Mouse (Mus musculus) urinary bladder, postnatal 14 days (tissue): Measurements from ENCODE around the gene Mvp.

Experiments used
- DNase-seq: peaks from one replicate; pipeline ENCODE4 v3.0.0; 2021; ENCODE audit warnings: low spot score

The Mvp gene

DNA sequence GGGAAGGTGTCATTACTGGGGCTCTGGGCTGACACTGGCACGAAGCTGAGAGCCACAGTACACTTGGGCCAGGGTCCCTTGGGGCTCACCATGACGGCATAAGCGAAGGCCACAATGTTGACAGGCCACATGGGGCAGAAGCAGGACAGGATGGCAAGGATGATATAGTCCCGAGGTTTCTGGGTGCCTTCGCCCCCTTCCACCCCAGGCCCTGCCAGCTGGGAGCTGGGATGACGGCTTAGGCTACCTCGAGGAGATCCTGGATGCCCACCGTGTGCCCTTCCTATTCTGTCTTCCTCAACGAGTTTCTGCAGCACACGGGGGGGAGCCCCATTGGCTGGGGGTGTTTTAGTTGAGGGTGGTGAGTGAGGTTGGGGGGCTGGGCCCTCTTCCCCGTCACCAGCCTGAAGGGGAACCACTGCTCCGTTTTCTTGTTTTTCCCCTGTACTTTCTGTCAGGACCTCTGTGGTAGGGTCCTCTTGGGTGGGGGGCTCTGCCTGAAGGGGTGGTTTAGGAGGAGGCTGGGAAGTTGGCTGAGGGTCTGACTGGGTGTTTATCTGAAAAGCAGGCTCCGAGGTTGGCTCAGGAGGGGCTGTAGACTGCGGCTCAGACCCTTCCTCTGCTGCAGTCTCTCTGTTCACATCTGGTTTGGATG lies 5.0 kb upstream of the Mvp start:
- no peak for DNase-seq

DNA sequence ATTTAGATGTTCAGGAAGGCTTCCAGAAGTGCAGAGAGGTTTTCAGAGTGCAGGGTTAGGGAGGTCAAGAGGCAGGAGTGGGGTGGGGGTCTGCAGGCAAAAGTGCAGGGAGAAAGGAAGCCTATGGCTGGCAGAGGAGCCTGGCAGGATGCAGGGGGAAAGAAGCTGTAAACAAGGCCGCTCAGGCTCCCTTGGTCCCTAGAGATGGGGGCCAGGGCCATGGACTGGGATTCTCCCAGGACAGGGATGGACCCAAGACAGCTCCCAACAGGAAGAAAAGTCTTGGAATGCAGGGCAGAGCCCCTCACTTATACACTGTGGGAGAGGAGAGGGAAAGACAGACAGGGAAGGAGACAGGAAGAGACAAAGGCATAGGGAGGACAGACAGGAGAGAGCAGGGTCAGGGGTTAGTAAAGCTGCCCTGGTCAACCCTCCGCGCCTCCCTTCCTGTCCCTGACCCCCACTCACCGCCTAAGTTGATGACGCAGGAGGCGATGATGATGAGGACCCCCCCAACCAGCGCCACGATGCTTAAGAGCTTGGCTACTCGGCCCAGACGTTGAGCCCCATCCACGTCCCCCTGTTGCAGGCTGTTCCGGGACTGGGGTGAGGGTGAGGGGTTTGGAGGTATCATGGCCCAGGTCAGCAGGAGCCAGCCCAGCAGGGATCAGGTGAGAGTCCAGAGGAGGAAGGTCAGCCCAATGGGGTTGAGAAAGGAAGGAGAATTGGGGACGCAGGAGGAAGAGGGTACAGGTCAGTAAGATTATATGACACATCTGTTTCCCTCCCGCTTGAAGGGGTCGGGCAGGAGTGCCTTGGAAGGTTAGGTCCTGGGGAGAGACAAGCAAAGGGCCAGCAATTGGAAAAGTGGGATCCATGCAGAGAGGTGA lies 4.2 kb upstream of the Mvp start:
- DNase-seq: no peak

DNA sequence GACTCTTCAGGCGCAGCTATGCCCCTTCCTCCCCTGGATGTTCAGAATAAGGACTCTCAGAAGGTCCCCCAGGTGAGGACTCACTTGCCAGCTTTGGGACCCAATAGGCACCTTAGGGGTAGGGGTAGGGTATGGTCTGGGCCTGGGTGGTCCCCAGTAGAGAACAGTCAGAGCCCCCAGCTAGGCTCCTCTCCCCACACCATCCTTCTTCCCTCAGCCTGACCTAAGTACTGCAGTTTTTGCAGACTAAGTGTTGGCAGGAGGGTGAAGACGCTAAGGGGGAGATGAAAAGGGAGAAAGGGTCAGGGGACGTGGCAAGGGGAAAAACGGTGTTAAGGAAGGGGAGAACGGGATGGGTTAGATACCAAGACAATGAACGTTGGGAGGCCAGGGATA lies 3.5 kb upstream of the Mvp start:
- DNase-seq: no peak

GRCm38 (mm10) chr7:127016971-127017949 lies 2.8 kb upstream of the Mvp start, which contains the start of gene Pagr1a:
Gene Pagr1a, minus strand, starts transcription at chr7:127017352.
- peak; percentile 97 for DNase-seq

DNA sequence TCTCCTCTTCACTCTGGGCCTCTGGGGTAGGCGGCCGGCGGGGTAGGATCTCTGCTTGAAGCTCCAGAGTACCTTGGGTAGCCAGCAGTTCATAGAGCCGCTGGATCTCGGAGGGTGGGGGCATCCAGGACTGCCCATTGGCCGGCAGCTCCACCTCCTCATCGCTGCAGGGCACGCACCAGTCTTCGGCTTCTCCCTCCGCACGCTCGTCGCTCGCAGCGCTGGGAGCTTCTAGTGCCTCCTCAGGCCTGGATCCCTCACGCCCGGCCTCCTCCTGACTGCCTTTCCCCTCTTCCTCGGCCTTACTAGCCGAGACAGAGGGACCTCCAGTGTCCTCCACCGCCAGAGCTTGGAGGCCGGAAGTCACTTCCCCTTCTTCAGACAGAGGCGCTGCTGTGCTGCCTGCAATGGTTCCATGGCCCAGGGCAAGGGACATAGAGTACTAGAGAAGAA lies 2.1 kb upstream of the Mvp start:
- DNase-seq: peak; percentile 65

DNA sequence TGATC lies 1.9 kb upstream of the Mvp start, which contains the start of gene Pagr1b:
TSS of gene Pagr1b (minus strand) at position 4 of the 5 bp plus-strand sequence.
- no peak for DNase-seq

GRCm38 (mm10) chr7:127016081-127016480 lies 1.7 kb upstream of the Mvp start:
- DNase-seq: peak; percentile 55

GRCm38 (mm10) chr7:127014993-127015392 lies 572 bp upstream of the Mvp start:
- DNase-seq: no peak

GRCm38 (mm10) chr7:127013385-127013784 lies 1.0 kb downstream of the Mvp start:
- DNase-seq: no peak

DNA sequence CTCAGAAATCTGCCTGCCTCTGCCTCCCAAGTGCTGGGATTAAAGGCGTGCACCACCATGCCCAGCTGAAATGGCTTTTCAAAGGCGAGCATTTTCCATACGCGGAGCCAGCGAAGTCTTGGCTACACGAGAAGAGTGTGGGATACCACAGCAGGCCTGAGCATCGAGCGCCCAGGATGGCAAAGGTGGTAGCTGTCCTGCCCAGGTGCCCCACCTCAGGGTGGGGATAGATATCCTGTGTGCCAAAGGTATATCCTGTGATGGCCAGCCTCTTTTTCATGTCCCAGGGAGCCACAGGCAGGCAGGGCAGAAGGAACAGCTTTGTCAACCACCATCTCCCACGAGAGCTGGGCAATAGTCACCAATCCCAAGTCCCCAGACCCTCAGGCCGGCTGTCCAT lies 1.6 kb downstream of the Mvp start:
- no peak for DNase-seq

GRCm38 (mm10) chr7:127012374-127012773 lies 2.0 kb downstream of the Mvp start:
- DNase-seq: no peak

DNA sequence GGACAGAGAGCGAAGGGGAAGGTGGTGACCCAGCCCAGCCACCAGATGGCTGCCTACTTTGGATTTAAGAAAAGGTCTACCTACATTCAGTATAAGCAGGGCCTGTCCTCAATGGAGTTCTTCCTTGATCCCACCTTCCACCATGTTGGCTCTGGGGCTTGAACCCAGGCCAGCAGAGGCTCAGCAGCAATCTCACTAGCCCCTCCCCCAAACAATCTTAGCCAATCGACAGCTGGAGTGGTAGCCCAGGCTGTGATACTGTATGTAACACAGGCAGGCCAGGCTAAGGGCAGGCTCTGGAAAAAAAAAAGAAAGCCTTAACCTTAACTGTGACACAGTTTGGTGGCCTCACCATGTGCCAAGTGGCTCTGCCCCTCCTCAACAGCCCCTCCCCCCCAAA lies 2.7 kb downstream of the Mvp start:
- DNase-seq: no peak

GRCm38 (mm10) chr7:127011051-127011450 lies 3.4 kb downstream of the Mvp start:
- no peak for DNase-seq

DNA sequence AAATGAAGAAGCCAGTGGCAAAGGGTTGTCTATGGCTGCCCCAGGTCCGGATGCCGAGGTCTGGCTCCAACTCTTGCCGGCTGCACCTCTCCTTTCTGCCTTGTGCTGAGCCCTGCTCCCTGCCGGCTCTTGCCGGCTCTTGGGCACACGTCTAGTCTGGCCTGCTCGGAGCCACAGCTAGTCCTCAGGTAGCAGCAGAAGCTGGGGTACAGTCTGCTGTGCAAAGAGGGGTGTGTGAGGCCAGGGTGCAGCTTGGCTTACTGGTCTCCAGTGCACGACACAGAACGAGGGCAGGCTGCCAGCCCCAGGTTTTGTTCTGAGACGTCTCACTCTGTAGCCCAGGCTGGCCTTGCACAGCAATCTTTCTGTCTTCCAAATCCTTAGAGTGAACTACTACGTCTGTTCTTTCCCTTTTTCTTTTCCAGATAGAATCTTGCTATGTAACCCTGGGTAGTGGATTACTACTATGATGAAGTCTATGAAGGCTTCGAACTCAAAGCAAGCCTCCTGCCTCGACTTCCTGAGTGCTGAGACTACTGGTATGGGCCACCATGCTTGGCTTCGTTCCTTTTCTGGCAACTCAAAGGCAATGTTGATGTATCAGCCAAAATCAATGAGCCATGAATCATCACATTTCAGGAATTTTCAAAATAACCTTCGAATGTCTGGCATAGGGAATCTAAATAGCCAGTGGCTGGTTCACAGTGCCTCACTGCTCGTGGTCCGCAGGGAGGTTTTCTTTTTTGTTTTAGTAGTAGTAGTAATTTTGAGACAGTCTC lies 4.9 kb downstream of the Mvp start:
- no peak for DNase-seq

- peak; percentile 83 for DNase-seq
Observed at GRCm38 (mm10) chr7:127008239-127009019, 6.0 kb downstream of the Mvp start.

DNA sequence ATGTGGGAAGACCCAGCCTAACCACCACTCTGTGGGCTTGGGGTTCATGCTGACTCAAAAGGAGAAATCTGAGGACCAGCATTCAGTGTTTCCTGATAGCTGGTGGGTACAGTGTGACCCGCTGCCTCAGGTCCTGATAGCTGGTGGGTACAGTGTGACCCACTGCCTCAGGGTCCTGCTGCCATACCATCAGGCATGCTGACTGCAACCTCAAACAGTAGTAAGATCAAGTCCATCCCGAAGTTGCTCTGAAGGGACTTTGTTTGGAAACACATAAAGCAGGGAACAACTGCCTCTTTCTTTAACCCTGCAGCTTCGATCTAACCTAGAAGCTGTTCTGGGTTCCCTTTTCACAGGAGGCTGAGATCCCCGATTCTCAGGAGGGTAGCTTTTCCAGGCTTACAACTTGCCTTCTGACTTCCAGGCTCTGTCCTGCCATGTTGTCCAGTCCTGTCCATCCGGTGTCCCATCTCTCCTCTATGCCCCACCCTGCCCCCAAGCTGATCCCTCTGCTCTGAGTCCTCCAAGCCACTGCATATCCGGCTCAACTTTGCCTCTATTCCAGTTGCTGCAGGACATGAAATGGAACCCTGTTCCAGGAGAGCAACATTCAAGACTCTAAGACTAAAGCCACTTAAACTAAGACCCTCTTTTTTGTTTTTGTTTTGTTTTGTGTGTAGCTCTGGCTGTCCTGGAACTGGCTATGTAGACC lies 7.0 kb downstream of the Mvp start:
- no peak for DNase-seq

GRCm38 (mm10) chr7:127004122-127004875 lies 10.1 kb downstream of the Mvp start:
- no peak for DNase-seq

GRCm38 (mm10) chr7:127003620-127004019 lies 10.8 kb downstream of the Mvp start:
- no peak for DNase-seq

DNA sequence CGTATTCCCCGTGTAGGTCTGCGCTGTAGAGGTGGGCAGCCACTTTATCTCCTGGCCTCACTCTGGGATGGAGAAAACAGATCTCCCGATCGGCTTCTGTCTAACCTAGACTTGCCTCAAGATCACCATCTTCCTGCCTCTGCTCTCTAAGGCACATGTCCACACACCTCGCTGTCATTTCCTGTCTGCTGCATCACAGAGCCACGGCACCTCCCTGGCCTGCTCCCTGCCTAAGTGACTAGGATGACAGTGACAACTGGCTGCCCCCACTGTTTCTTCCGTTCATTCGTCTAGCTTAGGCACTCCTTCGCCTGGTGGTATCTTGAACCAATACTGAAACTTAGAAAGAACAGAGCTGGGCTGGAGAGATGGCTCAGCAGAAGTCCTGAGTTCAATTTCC lies 14.9 kb downstream of the Mvp start:
- no peak for DNase-seq

DNA sequence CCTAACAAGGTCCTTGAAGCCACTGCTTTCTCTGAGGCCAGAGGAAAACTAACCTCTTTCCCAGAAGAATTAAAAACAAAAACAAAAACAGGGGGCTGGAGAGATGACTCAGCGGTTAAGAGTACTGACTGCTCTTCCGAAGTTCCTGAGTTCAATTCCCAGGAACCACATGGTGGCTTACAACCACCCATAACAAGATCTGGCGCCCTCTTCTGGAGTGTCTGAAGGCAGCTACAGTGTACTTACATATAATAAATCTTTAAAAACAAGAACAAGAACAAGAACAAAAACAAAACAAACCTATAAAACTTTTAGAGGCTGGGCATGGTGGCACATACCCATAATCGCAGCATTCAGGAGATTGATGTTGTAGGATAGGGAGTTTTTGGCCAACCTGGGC lies 18.0 kb downstream of the Mvp start:
- no peak for DNase-seq
